Mouse (Mus musculus): ENCODE measurements around the gene Syce3.
A peak's percentile ranks its signal among the peaks of the same experiment; 100 is the strongest.

Gene Syce3

GRCm38 (mm10) chr15:89421938-89422337, 11.6 kb upstream of the Syce3 start:
- DNase-seq (ENCODE audit: low spot score): no peak

GRCm38 (mm10) chr15:89415282-89415681, 5.0 kb upstream of the Syce3 start:
- no peak for DNase-seq (ENCODE audit: low spot score)

- no peak for DNase-seq (ENCODE audit: low spot score)
Observed at GRCm38 (mm10) chr15:89406691-89407090, 3.6 kb downstream of the Syce3 start.

DNA sequence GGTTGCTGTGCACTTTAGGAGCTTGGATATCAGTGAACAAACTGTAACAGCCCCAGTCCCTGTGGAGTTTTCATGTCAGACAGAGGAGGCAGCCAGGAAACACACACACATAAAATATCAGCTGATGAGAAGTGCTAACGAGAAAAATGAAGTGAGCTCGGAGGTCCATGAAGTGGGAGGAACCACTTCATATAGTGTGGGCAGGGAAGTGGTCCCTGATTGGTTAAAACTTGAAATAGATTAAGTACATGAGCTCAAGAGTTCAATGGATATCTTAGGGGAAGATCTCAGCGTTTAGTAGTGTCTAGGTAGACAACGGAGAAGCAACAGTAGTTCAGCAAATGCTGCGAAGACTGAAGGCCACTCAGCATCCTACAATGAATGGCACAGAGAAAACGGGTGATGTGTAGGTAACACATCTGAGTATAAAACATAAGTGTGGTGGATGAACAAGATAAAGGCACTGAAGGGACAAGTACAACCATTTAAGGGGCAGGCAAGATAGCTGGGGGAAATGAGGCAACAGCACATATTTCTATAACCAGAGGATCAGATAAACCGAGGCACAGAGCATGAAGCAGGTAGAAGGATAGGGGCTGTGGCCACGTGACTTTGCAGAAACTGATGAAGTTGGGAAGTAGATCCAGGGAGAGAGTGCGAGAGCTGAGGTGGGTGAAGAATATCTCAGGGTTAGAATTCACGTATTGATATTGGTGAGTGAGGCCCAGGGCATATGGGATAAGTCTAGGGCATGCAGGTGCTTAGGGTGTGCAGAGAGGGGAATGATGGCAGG, 5.3 kb downstream of the Syce3 start:
- no peak for DNase-seq (ENCODE audit: low spot score)

- no peak for DNase-seq (ENCODE audit: low spot score)
Observed at GRCm38 (mm10) chr15:89402471-89402870, 7.8 kb downstream of the Syce3 start.

DNA sequence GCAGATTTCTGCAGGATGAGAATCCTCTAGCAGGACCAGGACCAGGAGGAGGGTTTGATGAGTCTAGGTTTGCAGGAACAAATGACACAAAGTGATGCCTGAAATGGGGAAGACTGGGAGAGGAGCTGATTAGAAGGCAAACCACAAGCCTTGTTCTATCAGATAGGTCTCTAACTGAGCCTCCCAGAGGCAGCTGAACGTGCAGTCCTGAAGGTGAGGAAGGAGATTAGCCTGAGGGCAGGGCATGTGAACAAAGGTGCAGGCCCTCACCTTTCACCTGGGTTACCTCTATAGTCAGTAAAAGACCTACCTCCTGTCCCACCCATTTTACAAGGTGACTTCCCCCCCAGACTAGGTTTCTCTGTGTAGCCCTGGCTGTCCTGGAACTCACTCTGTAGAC, 10.6 kb downstream of the Syce3 start:
- DNase-seq (ENCODE audit: low spot score): no peak

DNA sequence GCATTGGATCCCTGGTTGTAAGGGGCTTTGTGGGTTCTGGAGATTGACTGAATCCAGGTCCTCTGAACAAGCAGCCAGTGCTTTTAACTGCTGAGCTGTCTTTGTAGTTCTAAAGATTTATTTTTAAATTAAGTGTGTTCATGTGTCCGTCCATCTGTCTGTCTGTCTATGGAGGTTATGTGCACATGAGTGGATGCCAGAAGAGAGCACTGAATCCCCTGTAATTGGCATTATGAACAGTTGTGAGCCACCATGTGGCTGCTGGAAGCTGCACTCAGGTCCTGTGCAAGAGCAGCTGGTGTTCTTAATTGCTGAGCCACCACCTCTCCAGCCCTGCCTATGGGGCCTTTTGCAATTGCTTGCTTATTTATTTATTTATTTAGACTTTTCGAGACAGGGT, 12.2 kb downstream of the Syce3 start:
- DNase-seq (ENCODE audit: low spot score): no peak

DNA sequence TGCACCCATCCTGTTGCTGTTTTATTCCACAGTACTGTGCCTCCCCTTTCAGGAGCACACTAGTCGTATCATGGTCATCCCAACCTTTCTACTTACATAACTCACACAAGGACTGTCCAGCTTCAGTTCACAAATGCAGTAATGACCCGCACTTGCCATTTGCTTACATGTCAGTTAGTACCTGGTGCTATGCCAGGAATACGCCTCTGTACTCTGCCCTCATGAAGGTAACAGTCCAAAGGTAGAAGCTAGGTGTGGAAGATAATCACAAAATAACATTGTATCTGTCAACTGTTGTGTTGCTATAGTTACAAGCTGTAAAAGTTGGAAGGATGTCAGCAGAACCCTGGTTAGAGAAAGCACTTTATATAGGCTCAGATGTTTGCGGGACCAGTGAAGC, 13.4 kb downstream of the Syce3 start:
- DNase-seq (ENCODE audit: low spot score): no peak

DNA sequence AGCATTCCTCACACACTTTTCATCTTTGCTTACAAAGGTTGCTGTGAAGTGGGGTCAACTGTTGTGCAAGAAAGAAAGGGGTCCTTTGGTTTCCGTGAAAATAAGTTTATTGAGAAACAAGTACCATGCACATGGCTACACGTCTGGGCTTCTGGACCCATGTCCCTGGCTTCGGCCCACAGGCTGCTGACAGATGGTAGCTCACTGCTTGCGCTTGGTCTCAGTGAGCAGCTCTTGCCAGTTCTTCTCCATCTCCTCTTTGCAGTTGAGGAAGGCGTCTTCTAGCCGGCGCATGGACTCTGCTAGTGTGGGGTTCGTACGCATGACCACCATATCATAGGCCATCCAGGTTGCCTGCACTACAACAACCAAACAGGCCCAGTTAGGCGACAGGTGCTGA, 20.2 kb downstream of the Syce3 start:
- DNase-seq (ENCODE audit: low spot score): no peak

DNA sequence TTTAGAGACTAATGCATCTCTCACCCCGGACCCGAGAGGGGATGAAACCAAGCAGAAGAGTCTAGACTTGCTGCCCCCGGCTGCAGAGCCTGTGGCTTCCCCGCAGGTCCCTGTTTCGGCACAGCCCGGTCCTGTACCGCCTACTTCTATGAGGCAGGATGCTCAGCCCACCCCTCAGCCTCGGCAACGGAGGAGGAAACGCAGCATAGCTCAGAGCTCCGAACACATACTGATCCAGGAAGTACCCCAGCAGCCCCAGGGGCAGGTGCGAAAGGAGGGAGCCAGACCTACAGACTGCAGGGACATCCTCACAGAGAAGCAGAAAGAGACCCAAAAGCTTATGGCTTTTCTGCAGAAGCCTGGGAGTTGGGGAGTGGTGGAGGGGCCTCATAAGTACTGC, 23.2 kb downstream of the Syce3 start:
- no peak for DNase-seq (ENCODE audit: low spot score)

DNA sequence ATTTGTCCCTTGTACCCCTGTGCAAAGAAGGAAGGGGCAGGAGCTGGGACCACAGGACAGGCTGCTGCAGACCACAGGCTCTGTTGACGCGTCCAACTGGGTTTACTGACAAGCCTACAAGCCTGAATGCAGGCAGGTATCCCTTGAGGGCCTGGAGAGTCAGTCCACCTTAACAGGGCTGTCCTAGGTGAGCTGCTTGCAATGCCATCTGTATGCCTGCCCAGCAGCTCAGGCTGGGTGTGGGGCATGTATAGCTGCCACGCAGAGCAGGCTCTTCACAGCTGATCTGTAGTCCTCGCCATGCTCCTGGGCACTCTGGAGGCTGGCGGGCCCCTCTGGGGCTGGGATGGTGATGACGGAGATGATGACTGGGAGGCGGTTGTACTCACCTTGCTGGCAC, 25.7 kb downstream of the Syce3 start, which contains the start of gene Klhdc7b:
Klhdc7b (plus strand) TSS at position 301 of the 400 bp plus-strand sequence.
- DNase-seq (ENCODE audit: low spot score): no peak

GRCm38 (mm10) chr15:89379429-89379828, 30.9 kb downstream of the Syce3 start:
- no peak for DNase-seq (ENCODE audit: low spot score)

- no peak for DNase-seq (ENCODE audit: low spot score)
Observed at GRCm38 (mm10) chr15:89378831-89379401, 31.4 kb downstream of the Syce3 start, which contains the start of gene Odf3b. Gene Odf3b, minus strand, starts transcription at chr15:89379282.

- DNase-seq (ENCODE audit: low spot score): no peak
Observed at GRCm38 (mm10) chr15:89377938-89378828, 32.1 kb downstream of the Syce3 start.

DNA sequence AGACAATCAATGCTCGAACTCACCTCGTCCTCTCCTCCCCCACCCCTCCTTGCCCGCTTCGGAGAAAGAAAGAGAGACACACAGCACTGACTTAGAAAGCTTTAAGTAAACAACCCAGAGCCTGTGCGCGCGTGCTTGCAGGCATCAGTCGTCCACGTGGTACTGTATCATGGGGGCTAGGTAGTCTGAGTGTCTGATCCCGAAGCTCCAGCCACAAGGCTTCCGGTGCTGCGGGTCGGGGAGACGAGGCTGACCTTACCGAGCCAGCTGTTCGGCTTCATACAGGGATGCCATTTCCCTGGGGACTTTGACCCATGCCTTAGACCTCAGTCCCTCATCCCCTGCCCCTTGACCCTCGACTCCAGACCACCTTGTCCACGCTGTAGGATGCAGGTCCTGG, 32.9 kb downstream of the Syce3 start:
- DNase-seq (ENCODE audit: low spot score): no peak

GRCm38 (mm10) chr15:89376957-89377356, 33.3 kb downstream of the Syce3 start, which contains the start of gene Tymp:
Gene Tymp, minus strand, starts transcription at chr15:89377039.
- no peak for DNase-seq (ENCODE audit: low spot score)

GRCm38 (mm10) chr15:89376040-89376439, 34.3 kb downstream of the Syce3 start:
- DNase-seq (ENCODE audit: low spot score): no peak

- DNase-seq (ENCODE audit: low spot score): no peak
Observed at GRCm38 (mm10) chr15:89374801-89375534, 35.3 kb downstream of the Syce3 start.

GRCm38 (mm10) chr15:89374340-89374739, 36.0 kb downstream of the Syce3 start:
- no peak for DNase-seq (ENCODE audit: low spot score)

DNA sequence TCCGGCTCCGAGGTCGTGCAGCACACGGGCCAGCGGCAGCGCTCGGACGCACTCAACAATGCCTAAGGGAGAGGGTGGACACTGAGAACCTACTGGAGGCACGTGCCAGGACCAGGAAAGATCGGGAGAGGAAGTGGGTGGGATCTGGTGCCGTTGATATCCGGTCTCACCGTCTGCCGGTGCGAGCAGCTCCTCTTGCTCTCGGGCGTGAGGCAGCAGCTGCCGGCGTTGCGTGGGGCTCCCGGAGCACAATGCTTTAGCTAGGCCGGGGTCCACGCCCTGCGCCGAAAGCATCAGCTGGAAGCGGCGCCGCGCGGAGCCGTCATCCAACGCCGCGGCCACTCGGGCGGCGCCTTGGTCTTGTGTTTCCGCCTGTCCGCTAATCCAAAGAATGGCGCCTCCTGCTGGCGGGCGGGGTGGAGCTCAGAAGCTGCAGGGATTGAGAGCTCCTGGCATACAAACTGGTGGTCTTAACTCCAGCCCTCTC, 36.5 kb downstream of the Syce3 start, which contains the start of gene Sco2:
Sco2 (minus strand) TSS at position 85 of the 487 bp plus-strand sequence.
- DNase-seq (ENCODE audit: low spot score): peak; percentile 84

DNA sequence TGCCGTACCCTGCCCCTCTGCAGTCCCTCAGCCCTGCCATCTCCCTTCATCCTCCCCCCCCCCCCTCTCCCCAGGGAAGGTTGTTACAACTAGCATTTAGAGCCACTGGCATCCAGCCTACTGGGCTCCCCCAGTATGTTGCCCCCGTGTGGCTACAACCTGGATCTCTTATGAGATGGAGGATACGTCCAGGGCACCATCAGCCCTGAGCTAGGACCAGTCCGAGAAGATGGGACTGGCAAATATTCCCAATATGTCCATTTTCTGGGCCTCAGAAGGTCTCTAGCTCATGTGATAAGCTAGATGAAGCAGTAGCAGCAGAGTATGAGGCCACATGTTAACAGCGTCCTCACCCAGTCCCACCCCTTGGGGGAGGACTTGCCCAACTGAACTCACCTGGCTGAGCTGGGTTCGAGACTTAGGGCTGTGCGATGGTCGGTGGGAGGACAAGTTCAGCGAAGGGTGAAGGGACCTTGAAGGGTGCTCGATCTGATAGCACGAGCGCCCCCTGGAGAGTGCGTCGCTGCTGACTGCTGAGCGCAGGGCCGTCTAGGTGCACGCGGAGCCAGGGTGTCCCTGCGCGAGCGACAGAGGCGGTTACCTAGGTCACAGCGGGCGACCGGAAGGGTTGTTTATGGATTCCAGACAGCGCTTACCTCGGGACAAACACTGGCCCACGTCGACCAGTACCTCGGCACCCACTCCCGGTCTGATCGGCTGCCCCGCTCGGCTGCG, 37.1 kb downstream of the Syce3 start:
- DNase-seq (ENCODE audit: low spot score): peak; percentile 79

Measured in left cerebral cortex, adult 11 months (tissue).